Mouse (Mus musculus) lung, postnatal 0 days (tissue): Measurements from ENCODE around the gene Acly.

Experiments
- CTCF ChIP-seq: IDR thresholded peaks from 2 replicates; pipeline ENCODE4 v1.5.1; 2016; ENCODE audit warnings: antibody characterized with exemption, mild to moderate bottlenecking
- EP300 ChIP-seq: IDR thresholded peaks from 2 replicates; pipeline ENCODE4 v1.6.1; 2016; ENCODE audit warnings: antibody characterized with exemption, mild to moderate bottlenecking, control low read depth

GRCm38 (mm10) chr11:100549466-100549865 lies 21.7 kb upstream of the Acly start:
- no peak for TF ChIP-seq CTCF
- no peak for TF ChIP-seq EP300
